Mouse (Mus musculus): ENCODE measurements around the gene Kif17.

Kif17 gene

GRCm38 (mm10) chr4:138343341-138343837, 93.2 kb downstream of the Kif17 start:
- no peak for DNase-seq

- DNase-seq = no peak
Measured at GRCm38 (mm10) chr4:138344891-138345545, 94.8 kb downstream of the Kif17 start.

DNA sequence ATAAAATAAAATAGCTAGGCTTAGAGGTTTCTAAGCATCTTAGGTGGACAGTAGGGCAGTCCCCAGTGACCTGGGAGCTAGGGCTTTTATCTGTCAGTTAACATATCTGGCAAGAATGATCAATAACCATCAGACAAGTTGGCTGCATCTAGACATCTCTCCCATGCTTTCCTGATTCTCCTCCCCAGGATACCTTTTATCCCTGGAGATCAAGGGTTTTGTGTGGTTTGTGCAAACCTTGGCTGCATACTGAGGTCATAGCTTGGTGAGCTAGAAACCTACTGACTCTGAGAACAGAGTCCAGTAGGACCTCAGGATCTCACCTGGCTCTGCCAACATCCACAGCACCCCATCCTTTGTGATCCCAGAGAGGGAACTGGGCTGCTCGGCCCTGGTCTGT, 97.0 kb downstream of the Kif17 start:
- DNase-seq = no peak

DNA sequence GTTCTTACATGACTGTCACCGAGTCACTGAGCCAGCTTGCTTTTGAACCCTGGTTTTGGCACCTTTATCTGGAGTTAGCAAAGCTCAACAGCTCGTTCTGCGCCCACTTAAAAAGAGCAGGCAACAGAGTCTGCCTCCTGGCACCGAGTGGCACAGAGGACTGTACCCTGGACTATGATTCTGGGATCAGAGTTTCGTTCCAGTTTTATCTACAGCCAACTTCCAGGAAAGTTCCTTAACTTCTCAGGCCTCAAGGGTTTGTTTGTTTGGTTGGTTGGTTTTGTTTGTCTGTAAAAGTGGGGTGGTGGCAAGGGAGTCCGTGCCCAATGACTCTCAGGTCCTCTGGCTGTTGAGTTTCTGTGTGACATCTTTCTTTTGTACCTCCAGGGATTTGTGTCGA, 98.5 kb downstream of the Kif17 start:
- DNase-seq = no peak
